Mouse (Mus musculus) cerebellum, adult 9-11 months (tissue): Measurements from ENCODE around the gene Dync1h1.
A peak's percentile ranks its signal among the peaks of the same experiment; 100 is the strongest.
"Not testable (repeated sequence)": the region's sequence is repeated elsewhere in the genome, so short reads cannot be mapped to it uniquely, and the experiment has no call there.

Source experiments
- DNase-seq: peaks from one replicate; pipeline ENCODE4 v3.0.0; 2022

Dync1h1 gene

GRCm38 (mm10) chr12:110696975-110697400 lies 95.7 kb downstream of the Dync1h1 start:
- DNase-seq: peak; percentile 57

GRCm38 (mm10) chr12:110697457-110697856 lies 96.2 kb downstream of the Dync1h1 start:
- no peak for DNase-seq

- DNase-seq: no peak
Measured at GRCm38 (mm10) chr12:110698080-110698479, 96.8 kb downstream of the Dync1h1 start.

GRCm38 (mm10) chr12:110698523-110699170 lies 97.4 kb downstream of the Dync1h1 start:
- DNase-seq: no peak

DNA sequence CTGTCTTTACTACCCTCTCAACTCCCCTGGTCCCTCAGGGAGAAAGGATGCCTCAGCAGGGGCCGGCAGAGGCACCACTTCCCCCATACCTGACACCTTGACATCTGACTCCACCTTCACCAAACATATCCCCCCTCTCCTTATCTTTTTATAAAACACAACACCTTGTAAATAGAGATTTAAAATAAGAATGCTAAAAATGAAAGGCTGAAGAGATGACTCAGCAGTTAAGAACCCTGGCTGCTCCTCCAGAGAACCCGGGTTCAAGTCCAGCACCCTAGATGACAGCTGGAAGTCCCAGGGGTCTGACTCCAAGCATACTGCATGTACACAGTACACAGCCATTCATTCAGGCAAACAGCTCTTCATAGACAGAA lies 97.9 kb downstream of the Dync1h1 start:
- DNase-seq: no peak

DNA sequence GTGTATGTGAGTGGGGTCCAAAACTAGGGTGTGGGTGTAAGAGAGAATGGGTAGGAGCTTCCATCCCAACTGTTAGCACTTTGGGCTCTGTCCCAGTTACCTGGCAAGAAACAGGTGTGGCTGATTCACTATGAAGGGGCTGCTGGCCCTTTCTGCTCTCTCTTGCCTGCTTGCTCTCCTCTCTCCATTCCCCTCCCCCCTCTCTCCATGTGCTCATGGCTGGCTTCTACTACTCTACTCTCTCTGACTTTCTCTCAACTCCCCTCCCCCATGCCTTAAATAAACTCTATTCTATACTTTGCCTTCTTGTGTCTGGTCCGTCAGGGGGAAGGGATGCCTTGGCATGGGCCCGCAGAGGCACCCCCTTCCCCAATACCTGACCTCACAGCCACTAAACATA lies 99.5 kb downstream of the Dync1h1 start:
- DNase-seq: no peak

GRCm38 (mm10) chr12:110701363-110701762 lies 100.1 kb downstream of the Dync1h1 start:
- not testable (repeated sequence) for DNase-seq

DNA sequence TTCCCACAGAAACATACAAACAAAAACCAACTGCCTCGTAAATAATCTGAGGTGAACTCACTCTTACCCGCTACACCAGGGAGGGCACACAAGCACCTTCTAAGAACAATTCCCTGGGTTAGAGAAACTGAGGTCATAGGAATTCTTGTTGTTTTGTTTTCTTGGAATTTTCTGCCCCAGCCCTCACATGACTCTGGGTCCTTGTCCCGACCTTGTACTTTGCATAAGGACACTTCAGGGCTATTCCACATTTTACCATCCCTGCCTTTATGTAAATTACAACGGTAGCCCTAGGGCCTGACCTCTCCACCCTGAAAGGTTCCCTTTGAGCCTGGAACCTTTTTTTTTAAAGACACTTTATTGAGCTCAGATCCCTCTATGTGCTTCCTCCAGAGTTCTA lies 101.3 kb downstream of the Dync1h1 start, which contains the start of gene Hsp90aa1:
TSS of gene Hsp90aa1 (minus strand) at position 173 of the 400 bp plus-strand sequence.
- no peak for DNase-seq

DNA sequence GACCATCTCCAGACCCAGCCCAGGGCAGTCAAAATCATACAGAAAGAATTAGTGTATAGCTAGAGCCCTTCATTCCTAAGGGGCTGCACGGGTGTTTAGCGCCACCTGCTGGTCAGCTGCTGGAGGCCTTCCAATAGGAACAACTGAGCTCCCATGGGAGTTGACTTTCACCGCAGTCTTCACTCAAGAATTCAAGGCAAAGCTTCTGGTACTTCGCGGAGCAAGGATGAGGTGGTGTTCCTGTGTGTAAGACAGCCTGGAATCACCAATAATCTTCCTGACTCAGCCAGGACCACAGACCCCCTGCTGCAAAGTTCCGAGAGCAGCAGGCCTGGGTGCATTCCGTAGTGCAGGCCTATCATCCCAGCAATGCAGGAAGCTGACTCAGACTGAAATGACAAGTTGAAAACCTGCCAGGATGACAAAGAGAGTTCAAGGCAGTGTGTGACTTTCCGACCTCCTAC lies 101.8 kb downstream of the Dync1h1 start:
- DNase-seq: peak; percentile 74

DNA sequence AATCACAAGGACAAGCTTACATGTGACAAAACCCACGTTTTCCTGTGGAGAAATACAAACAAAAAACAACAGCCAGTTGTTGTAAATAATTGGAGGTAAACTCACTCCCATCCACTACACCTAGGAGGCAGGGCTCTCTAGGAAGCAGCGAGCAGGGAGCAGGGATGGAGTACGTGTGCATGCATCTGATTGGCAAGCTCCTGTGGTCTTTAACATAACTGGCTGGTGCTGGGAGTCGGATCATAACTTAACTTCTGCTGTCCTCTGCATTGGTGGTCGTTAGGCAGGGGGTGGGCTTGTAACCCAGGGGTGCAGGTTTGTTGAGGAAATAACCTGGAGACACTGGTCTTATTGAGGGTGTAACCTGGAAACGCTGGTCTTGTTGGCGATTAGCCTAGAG lies 102.4 kb downstream of the Dync1h1 start:
- DNase-seq: no peak

DNA sequence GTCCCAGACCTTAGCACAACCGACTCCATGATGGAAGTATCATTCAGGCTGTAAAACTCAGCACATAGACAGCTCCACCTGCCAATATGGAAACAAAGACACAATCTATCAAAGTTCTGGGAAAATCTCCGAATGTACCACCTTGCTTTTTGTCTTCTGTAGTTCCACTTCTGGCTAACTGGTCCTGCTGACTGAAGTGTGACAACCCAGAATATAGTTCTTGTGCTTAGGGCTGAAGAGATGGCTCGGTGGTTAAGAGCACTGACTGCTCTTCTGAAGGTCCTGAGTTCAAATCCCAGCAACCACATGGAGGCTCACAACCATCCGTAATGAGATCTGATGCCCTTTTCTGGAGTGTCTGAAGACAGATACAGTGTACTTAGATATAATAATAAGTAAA lies 104.2 kb downstream of the Dync1h1 start:
- DNase-seq: not testable (repeated sequence)

DNA sequence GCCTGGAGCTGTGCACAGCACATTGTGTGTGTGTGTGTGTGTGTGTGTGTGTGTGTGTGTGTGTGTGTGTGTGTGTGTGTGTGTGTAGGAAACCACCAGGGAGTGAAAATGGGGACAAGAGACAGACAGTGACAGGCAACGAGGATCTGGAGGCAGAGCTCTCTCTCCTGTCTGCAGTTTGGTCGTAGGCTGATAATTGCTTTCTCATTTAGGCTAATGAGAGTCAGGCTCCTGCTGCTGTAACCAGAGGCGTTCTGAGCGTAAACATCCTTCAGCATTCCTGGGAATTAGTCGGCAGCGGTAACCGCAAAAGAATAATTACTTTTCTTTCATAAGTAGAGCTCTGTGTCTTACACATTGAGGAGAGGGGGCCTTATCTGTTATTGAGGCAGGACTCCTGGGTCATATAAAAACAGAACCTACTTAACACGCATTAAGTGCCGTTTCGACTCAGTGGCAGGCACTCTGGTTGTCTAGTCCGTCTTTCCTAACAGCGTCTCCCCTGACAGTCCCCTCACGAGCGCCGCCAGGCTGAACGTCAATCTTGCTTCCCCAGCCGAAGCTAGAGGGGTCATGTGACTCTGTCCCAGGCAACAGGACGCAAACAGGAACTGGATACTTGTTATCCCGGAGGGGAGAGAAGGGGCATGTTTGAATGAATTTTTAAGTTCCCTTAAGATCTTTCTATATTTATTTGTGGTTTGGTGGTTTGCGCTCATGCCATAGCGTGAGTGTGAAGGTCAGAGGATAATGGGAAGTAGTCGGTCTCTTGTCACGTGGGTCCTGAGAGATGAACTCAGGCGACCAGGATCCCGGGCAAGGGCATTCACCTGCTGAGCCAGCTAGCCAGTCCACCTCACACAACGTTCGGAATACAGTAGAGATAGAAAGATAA lies 105.3 kb downstream of the Dync1h1 start:
- no peak for DNase-seq

- no peak for DNase-seq
Measured at GRCm38 (mm10) chr12:110707451-110707850, 106.2 kb downstream of the Dync1h1 start.

DNA sequence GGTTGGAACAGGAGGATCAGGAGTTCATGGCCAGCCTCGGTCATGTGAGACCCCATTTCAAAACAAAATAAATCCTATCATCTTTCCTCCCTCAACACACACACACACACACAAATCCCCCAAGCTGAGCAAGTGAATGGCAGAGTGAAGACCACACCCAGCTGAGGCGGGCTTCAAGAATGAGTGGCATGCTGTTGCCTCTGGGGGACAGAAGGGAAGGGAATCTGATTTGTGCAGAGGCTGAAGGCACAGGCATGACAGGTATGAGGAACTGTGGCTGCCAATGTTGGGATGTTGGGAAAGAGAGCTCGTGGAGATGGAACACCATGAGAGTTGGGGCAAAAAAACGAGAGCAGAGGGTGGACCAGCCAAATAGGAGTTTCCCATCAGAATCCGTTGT lies 110.0 kb downstream of the Dync1h1 start:
- DNase-seq: no peak

GRCm38 (mm10) chr12:110713784-110714183 lies 112.5 kb downstream of the Dync1h1 start:
- DNase-seq: no peak

DNA sequence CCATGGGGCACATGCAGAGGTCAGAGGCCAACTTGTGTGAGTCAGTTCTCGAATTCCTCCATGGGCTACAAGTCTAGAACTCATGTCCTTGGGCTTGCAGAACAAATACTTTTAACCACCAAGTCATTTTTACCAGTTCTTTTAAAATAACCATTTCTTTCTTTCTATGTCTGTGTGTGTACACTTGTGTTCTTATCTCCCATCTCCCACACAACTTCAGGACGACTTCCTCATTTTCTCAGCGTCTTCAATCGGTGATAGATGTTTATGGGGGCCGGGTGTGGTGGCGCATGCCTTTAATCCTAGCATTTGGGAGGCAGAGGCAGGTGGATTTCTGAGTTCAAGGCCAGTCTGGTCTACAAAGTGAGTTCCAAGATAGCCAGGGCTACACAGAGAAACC lies 113.0 kb downstream of the Dync1h1 start:
- no peak for DNase-seq

- no peak for DNase-seq
Measured at GRCm38 (mm10) chr12:110716004-110716403, 114.8 kb downstream of the Dync1h1 start.
